20 mouse cellular contexts compared by ENCODE assay signal in genomic region chr3:94921104-94921503, GRCm38 (mm10). TPM values are rescaled to one million over a fixed set of nuclear protein-coding genes. Genes with fewer than 3 reads are reported as not detected.
DNase-seq lines count a peak whose midpoint lies in the region; ATAC-seq and TF ChIP-seq lines count a peak whose summit lies in the region.
"Had no signal": no experiment of that assay in that cellular context is flagged by ENCODE, and none has a peak within 500 bp of the region (broad histone marks: within the 10 kb centered on the region; RNA-seq: fewer than 3 reads in every experiment).

No protein-coding gene starts in this region.

- no peak overlapping the region for H3K9ac ChIP-seq in embryonic facial prominence, embryonic 14.5 days (ENCODE audit: low read depth, low read length)
- no peak overlapping the region for H3K9ac ChIP-seq in midbrain, postnatal 0 days (replicated peaks; ENCODE audit: low read length, poor library complexity, severe bottlenecking)
- 0 out of 2 replicates have a peak overlapping the region, but pooled peaks have one; percentile 1 for H3K9ac ChIP-seq in stomach, postnatal 0 days (ENCODE audit: low read length)
- H3K9ac ChIP-seq: forebrain, embryonic 12.5 days; limb, embryonic 15.5 days; neural tube, embryonic 12.5 days had no signal

- peak; percentile 48 for DNase-seq in embryonic facial prominence, embryonic 14.5 days (ENCODE audit: low spot score)
- DNase-seq in embryonic facial prominence, embryonic 10.5 days (ENCODE audit: low spot score), result no peak
- DNase-seq in kidney, postnatal 10 days, result peak; percentile 28
- no peak for DNase-seq in kidney, adult 8-10 months
- peak; percentile 30 for DNase-seq in midbrain, postnatal 0 days (ENCODE audit: low spot score)
- DNase-seq in midbrain, embryonic 10.5 days (ENCODE audit: low spot score), result no peak
- peak; percentile 23 for DNase-seq in stomach, postnatal 0 days (ENCODE audit: low spot score)
- DNase-seq: adrenal gland, postnatal 25 days; cerebellum, adult 18-20 months; gastrocnemius, postnatal 10 days; kidney, adult 9 months; lung, postnatal 36 days; right cerebral cortex, postnatal 14 days; spleen, adult 18-20 months had no signal

- H3K4me2 ChIP-seq in embryonic facial prominence, embryonic 14.5 days (ENCODE audit: low read depth, low read length), result no peak overlapping the region
- H3K4me2 ChIP-seq in midbrain, postnatal 0 days (ENCODE audit: low read depth, low read length, poor library complexity, severe bottlenecking), result no peak overlapping the region
- no peak overlapping the region for H3K4me2 ChIP-seq in stomach, postnatal 0 days (replicated peaks; ENCODE audit: low read depth)
- H3K4me2 ChIP-seq: forebrain, embryonic 12.5 days; limb, embryonic 15.5 days; neural tube, embryonic 12.5 days had no signal

- no peaks in the 10 kb centered on the region for H3K4me1 ChIP-seq in embryonic facial prominence, embryonic 14.5 days (ENCODE audit: control insufficient read depth, insufficient read depth, low read length)
- peaks cover 7% of the 10 kb centered on the region for H3K4me1 ChIP-seq in embryonic facial prominence, embryonic 10.5 days
- H3K4me1 ChIP-seq in midbrain, postnatal 0 days (ENCODE audit: insufficient read depth, low read length), result no peaks in the 10 kb centered on the region
- H3K4me1 ChIP-seq in midbrain, embryonic 10.5 days, result peaks cover 11% of the 10 kb centered on the region
- H3K4me1 ChIP-seq in stomach, postnatal 0 days (replicated peaks; ENCODE audit: control insufficient read depth, insufficient read depth), result no peaks in the 10 kb centered on the region
- H3K4me1 ChIP-seq: forebrain, embryonic 12.5 days; neural tube, embryonic 12.5 days had no signal

- H3K27ac ChIP-seq in embryonic facial prominence, embryonic 14.5 days (replicated peaks; ENCODE audit: low read depth, low read length), result no peak overlapping the region
- H3K27ac ChIP-seq in embryonic facial prominence, embryonic 10.5 days (replicated peaks), result no peak overlapping the region
- H3K27ac ChIP-seq in midbrain, postnatal 0 days (ENCODE audit: low read depth, low read length), result no peak overlapping the region
- no peak overlapping the region for H3K27ac ChIP-seq in midbrain, embryonic 10.5 days (replicated peaks)
- no peak overlapping the region for H3K27ac ChIP-seq in stomach, postnatal 0 days (replicated peaks)
- H3K27ac ChIP-seq: forebrain, embryonic 12.5 days; limb, embryonic 15.5 days; neural tube, embryonic 12.5 days had no signal

- H3K36me3 ChIP-seq in embryonic facial prominence, embryonic 14.5 days (ENCODE audit: control insufficient read depth, insufficient read depth, low read length), result no peaks in the 10 kb centered on the region
- H3K36me3 ChIP-seq in embryonic facial prominence, embryonic 10.5 days (replicated peaks), result no peaks in the 10 kb centered on the region
- H3K36me3 ChIP-seq in midbrain, postnatal 0 days (ENCODE audit: insufficient read depth, low read length), result no peaks in the 10 kb centered on the region
- no peaks in the 10 kb centered on the region for H3K36me3 ChIP-seq in midbrain, embryonic 10.5 days
- no peaks in the 10 kb centered on the region for H3K36me3 ChIP-seq in stomach, postnatal 0 days (ENCODE audit: control insufficient read depth, insufficient read depth, low read length)
- H3K36me3 ChIP-seq: forebrain, embryonic 12.5 days; G1E; limb, embryonic 15.5 days; neural tube, embryonic 12.5 days had no signal

- no peak for TF ChIP-seq CTCF in midbrain, postnatal 0 days (IDR thresholded peaks at IDR 0.05)
- TF ChIP-seq CTCF in stomach, postnatal 0 days (IDR thresholded peaks at IDR 0.05; ENCODE audit: low read depth), result no peak

- no peak for TF ChIP-seq EP300 in stomach, postnatal 0 days (optimal IDR thresholded peaks at IDR 0.05)

- no peak for ATAC-seq in embryonic facial prominence, embryonic 14.5 days (ENCODE audit: low read depth)
- no peak for ATAC-seq in midbrain, postnatal 0 days (ENCODE audit: low FRiP score)
- ATAC-seq in stomach, postnatal 0 days (ENCODE audit: low FRiP score, low TSS enrichment), result no peak; the same call in 1 of the 2 replicates
- ATAC-seq: activated CD4-positive, CD25-positive, alpha-beta regulatory T cell, adult 4 months; inflammation-experienced regulatory T-cells, adult 6 months had no signal

- H3K27me3 ChIP-seq in embryonic facial prominence, embryonic 14.5 days (replicated peaks; ENCODE audit: control insufficient read depth, insufficient read depth, low read length), result no peaks in the 10 kb centered on the region
- no peaks in the 10 kb centered on the region for H3K27me3 ChIP-seq in embryonic facial prominence, embryonic 10.5 days (replicated peaks; ENCODE audit: low read depth, poor library complexity, severe bottlenecking)
- no peaks in the 10 kb centered on the region for H3K27me3 ChIP-seq in midbrain, postnatal 0 days (ENCODE audit: insufficient read depth, low read length)
- H3K27me3 ChIP-seq in midbrain, embryonic 10.5 days (ENCODE audit: low read depth, poor library complexity, severe bottlenecking), result no peaks in the 10 kb centered on the region
- H3K27me3 ChIP-seq in stomach, postnatal 0 days (ENCODE audit: control insufficient read depth, insufficient read depth, low read length), result no peaks in the 10 kb centered on the region
- H3K27me3 ChIP-seq: forebrain, embryonic 12.5 days; limb, embryonic 15.5 days; neural tube, embryonic 12.5 days had no signal

- H3K4me3 ChIP-seq in embryonic facial prominence, embryonic 14.5 days (ENCODE audit: low read depth, low read length), result no peak overlapping the region
- no peak overlapping the region for H3K4me3 ChIP-seq in embryonic facial prominence, embryonic 10.5 days
- no peak overlapping the region for H3K4me3 ChIP-seq in midbrain, postnatal 0 days (ENCODE audit: low read depth, low read length)
- H3K4me3 ChIP-seq in midbrain, embryonic 10.5 days, result no peak overlapping the region
- no peak overlapping the region for H3K4me3 ChIP-seq in stomach, postnatal 0 days (ENCODE audit: low read depth, low read length)
- H3K4me3 ChIP-seq: forebrain, embryonic 12.5 days; limb, embryonic 15.5 days; neural tube, embryonic 12.5 days had no signal

- no peaks in the 10 kb centered on the region for H3K9me3 ChIP-seq in embryonic facial prominence, embryonic 14.5 days (ENCODE audit: control insufficient read depth, low read length)
- H3K9me3 ChIP-seq in embryonic facial prominence, embryonic 10.5 days, result no peaks in the 10 kb centered on the region
- H3K9me3 ChIP-seq in midbrain, postnatal 0 days (ENCODE audit: low read length), result no peaks in the 10 kb centered on the region
- H3K9me3 ChIP-seq in midbrain, embryonic 10.5 days (replicated peaks), result no peaks in the 10 kb centered on the region
- no peaks in the 10 kb centered on the region for H3K9me3 ChIP-seq in stomach, postnatal 0 days (ENCODE audit: control insufficient read depth, low read length)
- H3K9me3 ChIP-seq: forebrain, embryonic 12.5 days; G1E; limb, embryonic 15.5 days; neural tube, embryonic 12.5 days had no signal

- 37% methylated on average over 3 of the region's 3 CpGs for WGBS in embryonic facial prominence, embryonic 14.5 days
- 60% methylated on average over 3 of the region's 3 CpGs for WGBS in embryonic facial prominence, embryonic 10.5 days
- WGBS in midbrain, postnatal 0 days, result 43% methylated on average over 3 of the region's 3 CpGs
- WGBS in midbrain, embryonic 10.5 days, result 56% methylated on average over 3 of the region's 3 CpGs
- 40% methylated on average over 3 of the region's 3 CpGs for WGBS in stomach, postnatal 0 days

RNA-seq across cellular contexts. Expression of gene Selenbp1, which starts 11.8 kb away (rescaled TPM):
- 38.7 and 41.0 TPM in 2 replicates for polyA plus RNA-seq in embryonic facial prominence, embryonic 14.5 days (2014; fragmentation: Nextera tagmentation; extraction: Ambion mirVana)
- 6.4 and 7.7 TPM in 2 replicates for polyA plus RNA-seq in embryonic facial prominence, embryonic 10.5 days (2016; fragmentation: Nextera tagmentation; extraction: Ambion mirVana)
- total RNA-seq in midbrain, postnatal 0 days (2014; rRNA removed), result 17.7 and 19.8 TPM in 2 replicates
- polyA plus RNA-seq in midbrain, postnatal 0 days (2015; fragmentation: Nextera tagmentation; extraction: Ambion mirVana), result 11.7 and 13.7 TPM in 2 replicates
- 4.1 and 4.2 TPM in 2 replicates for polyA plus RNA-seq in midbrain, embryonic 10.5 days (2016; fragmentation: Nextera tagmentation; extraction: Ambion mirVana)
- 65.9 and 71.9 TPM in 2 replicates for polyA plus RNA-seq in stomach, postnatal 0 days (2015; fragmentation: Nextera tagmentation; extraction: Ambion mirVana)

RNA-seq across cellular contexts. Expression of gene Rfx5, which starts 32.8 kb away (rescaled TPM):
- polyA plus RNA-seq in embryonic facial prominence, embryonic 14.5 days (2014; fragmentation: Nextera tagmentation; extraction: Ambion mirVana), result 10.2 and 12.5 TPM in 2 replicates
- 6.9 and 7.0 TPM in 2 replicates for polyA plus RNA-seq in embryonic facial prominence, embryonic 10.5 days (2016; fragmentation: Nextera tagmentation; extraction: Ambion mirVana)
- 17.5 and 25.1 TPM in 2 replicates for total RNA-seq in midbrain, postnatal 0 days (2014; rRNA removed)
- polyA plus RNA-seq in midbrain, postnatal 0 days (2015; fragmentation: Nextera tagmentation; extraction: Ambion mirVana), result 6.0 and 6.9 TPM in 2 replicates
- 4.9 and 5.1 TPM in 2 replicates for polyA plus RNA-seq in midbrain, embryonic 10.5 days (2016; fragmentation: Nextera tagmentation; extraction: Ambion mirVana)
- polyA plus RNA-seq in stomach, postnatal 0 days (2015; fragmentation: Nextera tagmentation; extraction: Ambion mirVana), result 3.0 and 3.2 TPM in 2 replicates

RNA-seq across cellular contexts. Expression of gene Psmb4, which starts 34.3 kb away (rescaled TPM):
- polyA plus RNA-seq in embryonic facial prominence, embryonic 14.5 days (2014; fragmentation: Nextera tagmentation; extraction: Ambion mirVana), result 351 and 365 TPM in 2 replicates
- 336 and 337 TPM in 2 replicates for polyA plus RNA-seq in embryonic facial prominence, embryonic 10.5 days (2016; fragmentation: Nextera tagmentation; extraction: Ambion mirVana)
- 270 and 309 TPM in 2 replicates for total RNA-seq in midbrain, postnatal 0 days (2014; rRNA removed)
- polyA plus RNA-seq in midbrain, postnatal 0 days (2015; fragmentation: Nextera tagmentation; extraction: Ambion mirVana), result 358 and 362 TPM in 2 replicates
- 349 and 357 TPM in 2 replicates for polyA plus RNA-seq in midbrain, embryonic 10.5 days (2016; fragmentation: Nextera tagmentation; extraction: Ambion mirVana)
- polyA plus RNA-seq in stomach, postnatal 0 days (2015; fragmentation: Nextera tagmentation; extraction: Ambion mirVana), result 243 and 251 TPM in 2 replicates

RNA-seq across cellular contexts. Expression of gene Pi4kb, which starts 53.4 kb away (rescaled TPM):
- 26.5 and 28.2 TPM in 2 replicates for polyA plus RNA-seq in embryonic facial prominence, embryonic 14.5 days (2014; fragmentation: Nextera tagmentation; extraction: Ambion mirVana)
- polyA plus RNA-seq in embryonic facial prominence, embryonic 10.5 days (2016; fragmentation: Nextera tagmentation; extraction: Ambion mirVana), result 23.8 and 24.4 TPM in 2 replicates
- total RNA-seq in midbrain, postnatal 0 days (2014; rRNA removed), result 55.0 and 60.7 TPM in 2 replicates
- polyA plus RNA-seq in midbrain, postnatal 0 days (2015; fragmentation: Nextera tagmentation; extraction: Ambion mirVana), result 21.0 and 24.3 TPM in 2 replicates
- 21.4 and 24.9 TPM in 2 replicates for polyA plus RNA-seq in midbrain, embryonic 10.5 days (2016; fragmentation: Nextera tagmentation; extraction: Ambion mirVana)
- 10.0 and 11.2 TPM in 2 replicates for polyA plus RNA-seq in stomach, postnatal 0 days (2015; fragmentation: Nextera tagmentation; extraction: Ambion mirVana)

Comparison
In these comparisons a context has a peak if more than half of its experiments do, and no peak if none do; other contexts are left out.
1. DNase-seq: peak in embryonic facial prominence, embryonic 14.5 days (single experiment), kidney, postnatal 10 days (single experiment), midbrain, postnatal 0 days (single experiment) and stomach, postnatal 0 days (single experiment); none in embryonic facial prominence, embryonic 10.5 days (single experiment), kidney, adult 8-10 months (0 of 2) and midbrain, embryonic 10.5 days (single experiment).